Mouse (Mus musculus) liver, embryonic 14.5 days (tissue): Measurements from ENCODE around the gene Slc43a2.

Experiments used
- CTCF ChIP-seq: IDR thresholded peaks from 2 replicates; pipeline ENCODE4 v1.5.1; 2016; ENCODE audit warnings: antibody characterized with exemption, low read depth, control low read depth
- EP300 ChIP-seq: IDR thresholded peaks from 2 replicates; pipeline ENCODE4 v1.6.1; 2016; ENCODE audit warnings: antibody characterized with exemption, low read depth

GRCm38 (mm10) chr11:75614769-75615168 lies 83.3 kb downstream of the Slc43a2 start:
- TF ChIP-seq CTCF (no peak), EP300 (no peak)
